Mouse (Mus musculus) cerebellum, adult 9-10 months (tissue): ENCODE measurements around the gene Dync1i1.
A peak's percentile ranks its signal among the peaks of the same experiment; 100 is the strongest.
"Not testable (repeated sequence)": the region's sequence is repeated elsewhere in the genome, so short reads cannot be mapped to it uniquely, and the experiment has no call there.

Source experiments
- DNase-seq: peaks from one replicate; pipeline ENCODE4 v3.0.0; 2022

Dync1i1 gene

GRCm38 (mm10) chr6:5725611-5726236 lies at the start of gene Dync1i1:
Gene Dync1i1, plus strand, starts transcription at chr6:5725639.
- peak; percentile 83 for DNase-seq

GRCm38 (mm10) chr6:5679738-5680137 lies 45.7 kb upstream of the Dync1i1 start:
- no peak for DNase-seq

GRCm38 (mm10) chr6:5701826-5702225 lies 23.6 kb upstream of the Dync1i1 start:
- no peak for DNase-seq

- not testable (repeated sequence) for DNase-seq
These were observed 17.5 kb upstream of the Dync1i1 start for GRCm38 (mm10) chr6:5707894-5708293.

- DNase-seq, result no peak
These were observed 15.3 kb upstream of the Dync1i1 start for GRCm38 (mm10) chr6:5710063-5710605.

- DNase-seq, result no peak
These were observed 12.8 kb upstream of the Dync1i1 start for GRCm38 (mm10) chr6:5712620-5713019.

- DNase-seq, result no peak
These were observed 10.3 kb upstream of the Dync1i1 start for GRCm38 (mm10) chr6:5715101-5715618.

- DNase-seq, result no peak
These were observed 6.5 kb upstream of the Dync1i1 start for GRCm38 (mm10) chr6:5718955-5719354.

- not testable (repeated sequence) for DNase-seq
These were observed 4.7 kb upstream of the Dync1i1 start for GRCm38 (mm10) chr6:5720716-5721115.

- no peak for DNase-seq
These were observed 1.5 kb upstream of the Dync1i1 start for GRCm38 (mm10) chr6:5723986-5724385.

GRCm38 (mm10) chr6:5726237-5726670 lies 815 bp downstream of the Dync1i1 start:
- DNase-seq, result peak; percentile 64

GRCm38 (mm10) chr6:5733217-5733616 lies 7.8 kb downstream of the Dync1i1 start:
- DNase-seq, result no peak

- no peak for DNase-seq
These were observed 9.0 kb downstream of the Dync1i1 start for GRCm38 (mm10) chr6:5734398-5734797.

GRCm38 (mm10) chr6:5734862-5735261 lies 9.4 kb downstream of the Dync1i1 start:
- DNase-seq, result no peak

- no peak for DNase-seq
These were observed 14.3 kb downstream of the Dync1i1 start for GRCm38 (mm10) chr6:5739711-5740110.

- no peak for DNase-seq
These were observed 16.1 kb downstream of the Dync1i1 start for GRCm38 (mm10) chr6:5741395-5742032.

- DNase-seq, result no peak
These were observed 24.8 kb downstream of the Dync1i1 start for GRCm38 (mm10) chr6:5750079-5750711.

GRCm38 (mm10) chr6:5752128-5752527 lies 26.7 kb downstream of the Dync1i1 start:
- no peak for DNase-seq

- DNase-seq, result no peak
These were observed 27.2 kb downstream of the Dync1i1 start for GRCm38 (mm10) chr6:5752617-5753016.

GRCm38 (mm10) chr6:5756509-5757130 lies 31.2 kb downstream of the Dync1i1 start:
- no peak for DNase-seq

- DNase-seq, result no peak
These were observed 37.5 kb downstream of the Dync1i1 start for GRCm38 (mm10) chr6:5762943-5763342.

- peak; percentile 62 for DNase-seq
These were observed 43.1 kb downstream of the Dync1i1 start for GRCm38 (mm10) chr6:5768576-5768975.

GRCm38 (mm10) chr6:5770283-5770682 lies 44.8 kb downstream of the Dync1i1 start:
- DNase-seq, result no peak
